Mouse (Mus musculus) thymus, adult 2 months (tissue): ENCODE results near the gene E130218I03Rik.

ENCODE experiments used
- CTCF ChIP-seq: fragments of 200-500 bp; IDR thresholded peaks from 2 replicates; pipeline ENCODE4 v1.5.1; 2012; ENCODE audit warnings: mild to moderate bottlenecking, control low read depth, low read length, moderate library complexity, borderline replicate concordance; ENCODE audit not compliant: control insufficient read depth, poor library complexity, insufficient read depth; ENCODE audit errors: extremely low read depth
- POLR2A ChIP-seq: fragments of 200-500 bp; IDR thresholded peaks from 2 replicates; pipeline ENCODE4 v1.6.1; 2012; ENCODE audit warnings: mild to moderate bottlenecking, low read length, control low read depth, moderate library complexity; ENCODE audit not compliant: control insufficient read depth, poor library complexity, insufficient read depth; ENCODE audit errors: extremely low read depth

DNA sequence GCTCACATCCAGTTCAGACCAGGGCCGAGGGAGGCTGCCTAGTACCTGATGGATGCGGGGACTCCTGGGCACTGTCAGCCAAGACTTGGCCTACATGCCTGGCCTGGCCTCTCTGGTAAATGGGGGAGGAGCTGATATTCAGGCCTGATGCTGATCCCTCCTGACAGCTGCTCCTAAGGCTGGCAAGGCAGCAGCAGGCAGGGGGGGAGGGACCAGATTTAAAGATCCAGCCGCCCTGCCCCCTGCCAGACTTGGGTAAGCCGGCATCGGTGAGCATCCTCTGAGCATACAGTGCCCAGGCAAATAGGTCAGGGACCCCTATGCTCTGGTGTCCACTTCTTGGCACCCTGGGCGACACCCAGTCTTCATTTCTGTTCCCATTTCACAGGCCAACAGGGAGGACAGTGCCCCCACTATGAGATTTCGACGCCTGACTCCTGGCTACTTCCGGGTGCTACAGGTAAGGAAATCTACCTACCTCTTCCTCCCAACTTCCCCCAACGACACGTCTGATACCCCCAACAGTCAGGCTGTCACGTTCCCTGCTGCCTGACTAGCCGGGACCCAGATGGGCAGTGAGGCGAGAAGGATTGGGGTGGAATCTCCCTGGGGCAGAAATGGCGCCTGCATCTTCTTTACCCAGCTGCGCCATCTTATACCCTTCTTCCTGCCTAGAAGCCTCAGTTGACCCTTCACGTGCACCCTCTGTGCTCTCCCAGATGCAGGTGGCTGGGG is at the start of gene E130218I03Rik:
- TF ChIP-seq POLR2A (no peak), CTCF (no peak)
